ENCODE assay signal across 25 mouse cellular contexts in the genomic region with DNA sequence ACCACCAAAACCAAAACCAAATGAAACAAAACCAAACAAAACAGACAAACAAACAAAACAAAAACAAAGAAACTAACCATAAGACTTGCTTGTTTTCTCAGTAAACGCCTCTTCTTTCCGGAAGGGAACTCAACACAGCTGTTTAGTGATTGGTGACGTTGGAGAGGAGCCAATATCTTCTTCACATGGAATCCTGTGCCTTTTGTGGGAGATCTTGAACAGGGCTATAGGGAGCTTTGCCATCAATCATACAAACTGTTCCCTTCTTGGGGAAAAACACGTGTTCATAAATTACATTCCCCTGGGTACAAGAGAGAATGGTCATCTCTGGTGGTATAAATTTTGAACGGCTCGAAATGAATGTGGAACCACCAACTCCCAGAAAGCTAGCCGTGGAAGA.
DNase-seq lines count a peak whose midpoint lies in the region; ATAC-seq and TF ChIP-seq lines count a peak whose summit lies in the region.
"Had no signal": no experiment of that assay in that cellular context is flagged by ENCODE, and none has a peak within 500 bp of the region (broad histone marks: within the 10 kb centered on the region; RNA-seq: fewer than 3 reads in every experiment).

No protein-coding gene starts in this region.

- H3K4me3 ChIP-seq in hindbrain, embryonic 11.5 days (ENCODE audit: low read depth, low read length), result no peak overlapping the region
- H3K4me3 ChIP-seq in hindbrain, embryonic 10.5 days, result no peak overlapping the region
- no peak overlapping the region for H3K4me3 ChIP-seq in lung, embryonic 14.5 days (ENCODE audit: low read depth, low read length)
- H3K4me3 ChIP-seq: embryonic facial prominence, embryonic 12.5 days; embryonic facial prominence, embryonic 15.5 days; heart, embryonic 12.5 days; heart, embryonic 15.5 days; hindbrain, embryonic 12.5 days; hindbrain, embryonic 15.5 days; intestine, embryonic 15.5 days had no signal

- TF ChIP-seq CTCF in lung, embryonic 14.5 days (IDR thresholded peaks at IDR 0.05; ENCODE audit: low read depth), result no peak
- TF ChIP-seq CTCF in brain, embryonic 14.5 days (IDR thresholded peaks at IDR 0.05; ENCODE audit: borderline replicate concordance, extremely low read depth, insufficient read depth, insufficient read length), result no peak

- H3K9ac ChIP-seq in hindbrain, embryonic 11.5 days (ENCODE audit: low read depth, low read length), result no peak overlapping the region
- no peak overlapping the region for H3K9ac ChIP-seq in lung, embryonic 14.5 days
- H3K9ac ChIP-seq: embryonic facial prominence, embryonic 12.5 days; embryonic facial prominence, embryonic 15.5 days; heart, embryonic 12.5 days; heart, embryonic 15.5 days; hindbrain, embryonic 12.5 days; hindbrain, embryonic 15.5 days; intestine, embryonic 15.5 days had no signal

- no peaks in the 10 kb centered on the region for H3K36me3 ChIP-seq in hindbrain, embryonic 11.5 days (ENCODE audit: control insufficient read depth, insufficient read depth, low read length)
- no peaks in the 10 kb centered on the region for H3K36me3 ChIP-seq in hindbrain, embryonic 10.5 days
- H3K36me3 ChIP-seq in lung, embryonic 14.5 days (ENCODE audit: insufficient read depth), result no peaks in the 10 kb centered on the region
- H3K36me3 ChIP-seq: embryonic facial prominence, embryonic 12.5 days; embryonic facial prominence, embryonic 15.5 days; heart, embryonic 12.5 days; heart, embryonic 15.5 days; hindbrain, embryonic 12.5 days; hindbrain, embryonic 15.5 days; intestine, embryonic 15.5 days had no signal

- no peak for ATAC-seq in hindbrain, embryonic 11.5 days (ENCODE audit: low FRiP score)
- no peak for ATAC-seq in lung, embryonic 14.5 days (ENCODE audit: insufficient read depth)
- ATAC-seq: CD4-positive, CD25-positive, alpha-beta regulatory T cell, adult 4 months; forebrain, embryonic 16.5 days; intestine, embryonic 15.5 days had no signal

- 69% methylated on average over 7 of the region's 7 CpGs for WGBS in hindbrain, embryonic 11.5 days
- 76% methylated on average over 7 of the region's 7 CpGs for WGBS in hindbrain, embryonic 10.5 days
- 50% methylated on average over 7 of the region's 7 CpGs for WGBS in lung, embryonic 14.5 days

- TF ChIP-seq POLR2A in brain, embryonic 14.5 days (IDR thresholded peaks at IDR 0.05; ENCODE audit: borderline replicate concordance, extremely low read depth, insufficient read depth, insufficient read length, poor library complexity, severe bottlenecking), result no peak

- H3K4me2 ChIP-seq in hindbrain, embryonic 11.5 days (replicated peaks; ENCODE audit: low read depth, low read length), result no peak overlapping the region
- no peak overlapping the region for H3K4me2 ChIP-seq in lung, embryonic 14.5 days
- H3K4me2 ChIP-seq: embryonic facial prominence, embryonic 12.5 days; embryonic facial prominence, embryonic 15.5 days; heart, embryonic 12.5 days; heart, embryonic 15.5 days; hindbrain, embryonic 12.5 days; hindbrain, embryonic 15.5 days; intestine, embryonic 15.5 days had no signal

- peak; percentile 4 for DNase-seq in hindbrain, embryonic 11.5 days (ENCODE audit: low spot score)
- DNase-seq in hindbrain, embryonic 10.5 days (ENCODE audit: low spot score), result no peak
- peak; percentile 51 for DNase-seq in lung, embryonic 14.5 days
- no peak for DNase-seq in lung, postnatal 25 days (ENCODE audit: low spot score)
- DNase-seq in brain, embryonic 14.5 days (ENCODE audit: low read depth), result peak; percentile 31
- DNase-seq in mesoderm, embryonic 11.5 days (ENCODE audit: low read depth, low spot score), result peak; percentile 45
- no peak for DNase-seq in adrenal gland, adult (ENCODE audit: inconsistent age in 2 of 2, low spot score in 1 of 2)
- DNase-seq: adrenal gland, adult 8-10 months; adrenal gland, postnatal 25 days; cerebellum, adult 18-20 months; cerebellum, adult 9-10 months; cerebellum, postnatal 25 days; gastrocnemius, postnatal 10 days; gastrocnemius, postnatal 36 days; heart, postnatal 10 days; heart, postnatal 36 days had no signal

- H3K9me3 ChIP-seq in hindbrain, embryonic 11.5 days (ENCODE audit: control insufficient read depth, low read length), result no peaks in the 10 kb centered on the region
- no peaks in the 10 kb centered on the region for H3K9me3 ChIP-seq in hindbrain, embryonic 10.5 days
- no peaks in the 10 kb centered on the region for H3K9me3 ChIP-seq in lung, embryonic 14.5 days (ENCODE audit: low read depth, low read length)
- H3K9me3 ChIP-seq: embryonic facial prominence, embryonic 12.5 days; embryonic facial prominence, embryonic 15.5 days; heart, embryonic 15.5 days; hindbrain, embryonic 12.5 days; hindbrain, embryonic 15.5 days; intestine, embryonic 15.5 days had no signal

- no peaks in the 10 kb centered on the region for H3K27me3 ChIP-seq in hindbrain, embryonic 11.5 days (ENCODE audit: control insufficient read depth, insufficient read depth, low read length)
- no peaks in the 10 kb centered on the region for H3K27me3 ChIP-seq in hindbrain, embryonic 10.5 days (ENCODE audit: insufficient read depth, poor library complexity, severe bottlenecking)
- H3K27me3 ChIP-seq in lung, embryonic 14.5 days (ENCODE audit: insufficient read depth, low read length), result no peaks in the 10 kb centered on the region
- H3K27me3 ChIP-seq: embryonic facial prominence, embryonic 12.5 days; embryonic facial prominence, embryonic 15.5 days; heart, embryonic 12.5 days; heart, embryonic 15.5 days; hindbrain, embryonic 12.5 days; hindbrain, embryonic 15.5 days; intestine, embryonic 15.5 days had no signal

- H3K4me1 ChIP-seq in hindbrain, embryonic 11.5 days (replicated peaks; ENCODE audit: control insufficient read depth, insufficient read depth, low read length), result no peaks in the 10 kb centered on the region
- H3K4me1 ChIP-seq in hindbrain, embryonic 10.5 days (replicated peaks), result peaks cover 4% of the 10 kb centered on the region; the same call in 1 of the 2 replicates
- H3K4me1 ChIP-seq in lung, embryonic 14.5 days (ENCODE audit: insufficient read depth), result no peaks in the 10 kb centered on the region
- H3K4me1 ChIP-seq: embryonic facial prominence, embryonic 12.5 days; heart, embryonic 12.5 days; heart, embryonic 15.5 days; hindbrain, embryonic 12.5 days; hindbrain, embryonic 15.5 days; intestine, embryonic 15.5 days had no signal

- no peak overlapping the region for H3K27ac ChIP-seq in hindbrain, embryonic 11.5 days (ENCODE audit: low read depth, low read length)
- H3K27ac ChIP-seq in hindbrain, embryonic 10.5 days, result no peak overlapping the region
- no peak overlapping the region for H3K27ac ChIP-seq in lung, embryonic 14.5 days (ENCODE audit: low read depth)
- H3K27ac ChIP-seq: embryonic facial prominence, embryonic 12.5 days; embryonic facial prominence, embryonic 15.5 days; heart, embryonic 15.5 days; hindbrain, embryonic 12.5 days; hindbrain, embryonic 15.5 days; intestine, embryonic 15.5 days had no signal

Comparison
In these comparisons a context has a peak if more than half of its experiments do, and no peak if none do; other contexts are left out.
1. DNase-seq: peak in hindbrain, embryonic 11.5 days (single experiment), lung, embryonic 14.5 days (single experiment), brain, embryonic 14.5 days (single experiment) and mesoderm, embryonic 11.5 days (single experiment); none in hindbrain, embryonic 10.5 days (single experiment), lung, postnatal 25 days (single experiment) and adrenal gland, adult (0 of 2).